Mouse (Mus musculus) layer of hippocampus, adult 9-11 months (tissue): ENCODE data around the gene Rab31.

Experiments used
- DNase-seq: peaks from one replicate; pipeline ENCODE4 v3.0.0; 2022

Gene Rab31

DNA sequence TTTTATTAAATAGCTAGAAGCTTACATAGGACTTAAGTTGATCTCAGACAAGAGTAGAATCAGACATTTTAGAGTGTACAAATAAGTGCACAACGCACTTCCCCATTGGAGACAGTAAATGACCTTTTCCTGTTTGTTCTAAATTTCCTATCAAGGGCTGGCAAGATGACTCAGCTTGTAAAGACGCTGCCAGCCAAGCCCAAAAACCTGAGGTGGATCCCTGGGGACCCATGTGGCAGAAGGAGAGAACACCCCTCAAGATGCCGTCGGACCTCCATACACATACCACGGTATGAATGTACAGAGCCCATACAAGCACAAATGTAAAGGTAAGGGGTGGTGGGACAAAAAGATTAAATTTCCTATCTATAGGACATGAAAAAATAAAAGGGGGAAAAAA is 35.4 kb downstream of the Rab31 start:
- no peak for DNase-seq

DNA sequence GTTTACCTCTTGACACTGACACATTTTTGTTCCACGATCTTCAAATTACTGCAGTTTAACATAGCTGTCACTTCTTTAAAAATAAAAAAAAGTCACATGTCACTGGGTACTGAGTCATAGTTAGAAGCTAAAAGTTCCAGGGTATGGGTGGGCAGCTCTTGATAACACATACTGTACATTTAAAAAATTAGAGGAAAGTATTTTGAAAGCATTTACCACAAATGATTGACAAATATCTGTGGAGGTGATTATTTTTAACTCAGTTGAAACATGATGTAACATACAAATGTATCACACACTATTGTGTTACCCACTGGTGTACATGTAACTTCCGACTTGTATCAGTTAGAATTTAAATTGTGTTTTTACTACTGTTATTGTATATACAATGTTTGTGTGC is 37.5 kb downstream of the Rab31 start:
- DNase-seq = no peak

DNA sequence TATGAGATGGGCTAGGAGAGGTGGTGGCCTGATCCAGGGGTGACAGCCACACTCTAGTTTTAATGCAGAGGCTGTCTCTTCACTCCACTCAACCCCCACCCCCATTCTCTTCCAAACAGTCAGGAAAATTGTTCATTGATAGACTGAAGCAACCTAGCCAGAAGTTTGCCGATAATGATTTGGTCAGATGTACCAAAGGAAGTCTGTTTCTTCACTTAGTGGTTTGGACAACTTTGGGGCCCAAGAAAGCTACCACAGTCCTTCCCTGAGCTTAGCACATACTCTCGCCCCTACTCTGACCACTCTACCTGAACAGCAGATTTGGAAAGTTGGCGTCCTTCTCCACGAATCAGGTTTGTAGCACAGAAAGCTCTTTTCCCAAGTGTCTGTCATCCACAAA is 39.9 kb downstream of the Rab31 start:
- DNase-seq = no peak

DNA sequence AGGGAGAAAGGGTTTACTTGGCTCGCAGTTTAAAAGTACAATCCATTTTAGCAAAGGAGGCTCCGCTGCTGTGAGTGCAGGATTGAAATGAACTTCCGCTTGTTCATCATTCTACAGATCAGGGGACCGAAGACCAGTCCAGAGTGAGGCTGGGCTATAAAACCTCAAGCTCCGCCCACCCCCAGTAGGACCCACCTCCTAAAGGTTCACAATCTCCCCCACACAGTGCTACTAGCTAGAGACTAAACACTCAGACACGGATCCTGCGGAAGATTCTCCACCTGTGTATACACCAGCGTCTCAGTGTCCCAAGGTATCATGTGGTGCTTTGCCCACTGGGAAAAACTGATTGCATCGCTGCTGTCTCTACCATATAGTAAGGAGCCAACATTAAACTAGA is 40.8 kb downstream of the Rab31 start:
- DNase-seq = no peak

DNA sequence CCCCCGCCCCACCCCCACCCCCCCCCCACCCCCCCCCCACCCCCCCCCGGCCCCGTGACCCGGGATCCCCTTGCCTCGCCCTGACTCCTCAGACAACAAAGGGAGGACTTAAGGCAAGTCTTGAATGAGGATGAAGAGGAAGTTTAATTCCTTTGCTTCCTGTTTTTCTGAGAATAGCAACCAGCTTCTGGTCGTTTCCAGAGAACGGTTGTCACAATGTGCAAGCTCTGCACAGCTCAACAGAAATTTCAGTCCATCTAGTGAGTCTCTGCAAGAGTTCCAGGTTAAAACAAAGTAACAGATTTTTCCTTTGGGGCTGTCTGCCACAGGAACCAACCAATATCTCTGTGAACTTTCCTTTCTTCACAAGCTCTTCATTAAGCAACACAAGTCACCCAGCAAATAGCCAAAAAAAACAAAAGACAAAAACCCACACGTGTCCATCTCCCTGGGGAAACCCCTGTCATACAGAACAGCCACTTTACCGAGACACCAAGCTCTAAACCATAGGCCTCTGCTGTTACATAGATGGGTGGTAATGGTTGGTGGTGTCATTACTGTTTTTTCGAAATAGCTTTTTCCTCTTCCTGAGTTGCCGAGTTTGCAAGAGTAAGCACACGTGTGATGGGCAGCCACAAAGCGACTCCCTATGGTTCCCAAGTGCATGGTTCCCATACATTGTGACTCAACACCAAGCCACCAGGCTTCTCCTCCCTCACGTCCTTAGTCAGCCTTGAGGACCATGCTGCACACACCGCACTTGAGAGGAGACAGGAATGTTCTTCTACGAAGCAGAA is 42.4 kb downstream of the Rab31 start:
- DNase-seq = no peak

DNA sequence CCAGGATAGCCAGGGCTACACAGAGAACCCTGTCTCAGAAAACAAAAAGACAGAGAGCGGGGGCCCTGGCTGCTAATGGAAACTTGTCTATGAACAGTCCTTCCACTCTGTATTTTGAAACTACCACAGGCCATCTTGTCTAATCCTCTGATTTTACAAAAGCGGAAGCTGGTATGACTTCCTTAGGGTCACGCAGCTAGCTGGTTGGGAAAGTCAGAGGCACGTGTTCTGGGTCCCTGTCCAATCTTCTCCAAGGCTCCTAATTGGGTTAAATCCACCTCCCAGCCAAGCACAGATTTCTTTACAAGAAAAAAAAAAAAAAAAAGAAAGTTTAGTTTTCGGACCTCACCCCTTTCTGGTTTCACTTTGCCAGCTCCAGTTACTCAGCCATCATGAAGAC is 45.8 kb downstream of the Rab31 start:
- no peak for DNase-seq

DNA sequence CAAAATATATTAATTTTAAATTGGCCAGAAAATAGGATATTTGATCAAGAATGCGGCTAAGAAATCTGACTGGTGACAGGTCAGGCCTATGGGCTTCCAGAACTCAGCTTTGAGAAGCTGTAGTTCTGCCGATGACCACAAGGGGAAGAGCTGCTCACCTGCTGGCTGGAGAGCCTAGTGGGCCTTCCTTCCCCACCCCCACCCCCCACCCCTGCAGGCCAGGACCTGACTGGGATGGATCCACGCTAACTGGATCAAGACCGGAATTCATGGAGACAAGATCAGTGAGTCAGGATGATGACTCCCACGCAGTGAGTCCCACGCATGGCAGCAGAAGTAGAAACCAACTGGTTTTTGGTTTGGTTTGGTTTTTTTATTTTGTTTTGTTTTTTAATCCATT is 46.3 kb downstream of the Rab31 start:
- no peak for DNase-seq

DNA sequence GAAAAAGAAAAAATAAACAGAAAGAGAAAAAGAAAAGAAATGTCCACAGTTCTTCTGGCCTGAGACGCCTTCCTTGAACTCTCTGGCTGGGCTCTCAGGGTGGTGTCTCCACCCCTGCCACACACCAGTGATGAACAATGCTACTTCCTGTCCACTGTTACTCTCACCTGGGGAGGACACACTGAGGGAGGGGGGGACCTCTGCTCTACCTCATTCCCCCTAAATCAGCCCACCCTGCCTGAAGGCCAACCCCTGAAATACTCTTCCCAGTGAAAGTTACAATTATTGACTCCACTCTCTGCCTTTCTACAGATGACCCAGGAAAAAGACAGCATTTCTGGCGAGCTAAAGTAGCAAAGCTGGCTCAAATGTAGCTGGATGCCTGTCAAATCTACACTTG is 46.7 kb downstream of the Rab31 start:
- DNase-seq = no peak

DNA sequence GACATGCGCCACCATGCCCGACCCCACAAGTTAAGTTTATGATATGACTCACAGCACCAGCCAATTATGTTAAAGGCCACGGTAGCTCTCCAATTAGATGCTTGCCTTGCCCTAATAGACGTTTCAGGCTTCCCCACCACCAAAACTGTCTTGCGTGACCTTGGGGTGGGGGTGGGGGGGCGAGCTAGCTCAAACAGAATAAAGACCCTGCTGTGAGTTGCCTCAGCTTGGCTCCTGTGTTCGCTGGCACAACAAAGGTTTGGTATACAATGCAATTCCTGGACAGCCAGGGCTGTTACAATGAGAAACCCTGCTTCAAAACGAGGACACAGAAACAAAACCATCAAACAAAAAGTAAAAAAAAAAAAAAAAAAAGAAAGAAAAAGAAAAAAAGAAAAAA is 47.2 kb downstream of the Rab31 start:
- no peak for DNase-seq

DNA sequence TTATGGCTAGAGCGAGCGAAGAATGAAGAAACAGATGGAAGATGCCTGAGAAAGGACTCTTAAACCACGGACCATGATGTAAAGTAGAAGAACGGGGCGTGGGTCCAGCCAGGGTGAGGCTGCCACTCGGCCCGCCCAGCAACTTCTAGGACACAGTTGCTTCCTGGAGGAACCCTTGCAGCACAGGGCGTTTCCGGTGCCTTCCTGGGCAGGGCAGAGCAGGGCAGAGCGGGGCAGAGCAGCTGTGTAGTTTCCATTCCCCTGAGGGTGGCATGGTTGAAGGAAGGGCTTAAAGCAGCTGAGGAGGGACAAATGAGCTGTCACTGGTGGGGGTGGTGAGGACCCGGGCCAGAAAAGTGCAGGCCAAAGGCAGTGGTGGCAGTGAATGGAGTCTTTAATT is 48.3 kb downstream of the Rab31 start:
- peak; percentile 53 for DNase-seq

DNA sequence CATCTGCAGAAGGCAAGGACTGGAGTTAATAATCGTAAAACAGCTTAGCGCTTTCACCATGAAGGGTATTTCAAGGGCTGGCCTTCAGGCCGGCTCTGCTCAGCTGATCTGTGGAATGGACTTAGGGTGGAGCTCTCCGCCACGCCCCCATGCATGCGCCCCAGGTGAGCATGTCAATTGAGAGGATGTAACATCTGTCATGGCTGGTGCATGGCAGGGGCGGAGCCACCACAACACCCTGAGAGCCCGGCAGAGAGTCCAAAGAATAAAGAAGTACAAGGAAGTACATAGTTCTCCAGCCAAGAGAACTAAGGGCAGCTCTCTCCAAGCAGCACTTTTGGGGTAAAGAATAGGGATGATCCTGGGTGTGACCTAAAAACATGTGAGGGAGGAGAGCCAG is 48.9 kb downstream of the Rab31 start:
- DNase-seq = no peak

DNA sequence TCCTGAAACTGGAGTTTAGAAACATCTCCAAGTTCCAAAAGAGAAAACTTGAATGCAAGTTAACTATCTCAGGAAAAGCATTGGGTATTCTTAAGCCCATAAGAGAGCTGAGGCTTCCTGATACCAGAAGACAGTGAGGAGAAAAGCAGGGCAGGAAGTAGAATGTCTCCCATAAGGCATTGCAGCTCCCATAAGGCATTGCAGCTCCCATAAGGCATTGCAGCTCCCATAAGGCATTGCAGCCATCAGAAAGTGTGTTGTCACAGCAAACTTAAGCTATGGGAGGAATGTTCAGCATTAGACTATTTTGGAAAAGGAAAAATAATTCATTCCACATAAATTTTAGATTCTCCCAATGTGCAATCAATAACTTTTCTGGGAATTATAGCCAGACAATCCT is 51.2 kb downstream of the Rab31 start:
- no peak for DNase-seq

DNA sequence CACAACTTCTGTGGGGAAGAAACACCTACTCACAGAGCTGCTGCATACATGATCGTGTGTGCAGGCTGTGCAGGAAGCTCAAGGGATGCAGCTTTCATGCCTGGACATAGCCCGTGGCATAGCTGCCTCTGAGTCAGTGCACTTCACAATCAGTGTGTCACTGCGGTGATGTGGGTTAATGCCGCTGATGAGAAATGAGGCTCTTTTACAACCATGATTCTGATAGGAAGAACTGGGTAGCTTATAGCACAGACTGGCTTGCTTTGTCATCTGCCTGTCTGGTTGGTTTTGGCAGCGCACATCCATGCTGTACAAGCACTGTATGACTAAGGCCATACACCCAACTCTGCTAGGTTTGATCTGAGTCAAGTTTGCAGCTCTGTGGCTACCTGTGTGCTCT is 52.7 kb downstream of the Rab31 start:
- no peak for DNase-seq

DNA sequence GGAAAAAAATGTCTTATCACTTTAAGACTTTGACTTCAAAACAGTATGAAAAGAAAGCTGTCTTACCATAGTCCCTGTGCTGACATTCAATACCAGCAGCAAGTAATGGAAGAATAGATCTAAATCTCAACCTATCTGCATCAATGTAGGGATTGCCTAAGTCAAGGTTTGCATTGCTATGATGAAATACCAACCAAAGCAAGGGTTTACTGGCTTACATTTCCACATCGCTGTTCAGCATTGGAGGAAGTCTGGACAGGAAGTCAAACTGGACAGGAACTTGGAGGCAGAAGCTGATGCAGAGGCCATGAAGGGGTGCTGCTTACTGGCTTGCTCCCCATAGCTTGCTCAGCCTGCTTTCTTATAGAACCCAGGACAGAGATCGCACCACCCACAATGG is 54.0 kb downstream of the Rab31 start:
- DNase-seq = no peak

DNA sequence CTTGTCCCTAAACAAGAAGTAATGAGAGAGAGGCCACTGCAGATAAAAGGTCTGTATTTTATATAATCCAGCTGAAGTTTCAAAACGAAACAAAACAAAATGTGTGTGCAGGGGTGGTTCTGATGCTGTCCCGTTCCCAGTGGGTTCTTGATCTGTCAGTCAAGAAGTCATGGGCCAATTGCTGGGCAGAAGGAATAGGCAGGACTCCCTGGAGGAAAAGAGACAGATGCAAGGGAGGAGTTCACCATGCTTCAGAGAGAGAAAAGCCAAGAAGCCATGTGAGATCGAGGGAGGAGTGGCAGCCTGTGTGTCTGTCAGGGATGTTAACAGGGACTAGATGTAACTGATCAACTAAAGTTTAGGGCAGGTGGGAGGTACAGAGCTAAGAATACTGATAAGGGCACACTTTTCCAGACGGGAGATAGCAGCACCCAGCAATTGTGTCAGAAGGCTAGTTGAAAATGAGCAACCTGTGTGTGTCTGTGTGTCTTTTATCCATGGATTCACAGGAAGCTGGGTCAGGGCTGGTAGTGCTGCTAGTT is 54.8 kb downstream of the Rab31 start:
- no peak for DNase-seq

DNA sequence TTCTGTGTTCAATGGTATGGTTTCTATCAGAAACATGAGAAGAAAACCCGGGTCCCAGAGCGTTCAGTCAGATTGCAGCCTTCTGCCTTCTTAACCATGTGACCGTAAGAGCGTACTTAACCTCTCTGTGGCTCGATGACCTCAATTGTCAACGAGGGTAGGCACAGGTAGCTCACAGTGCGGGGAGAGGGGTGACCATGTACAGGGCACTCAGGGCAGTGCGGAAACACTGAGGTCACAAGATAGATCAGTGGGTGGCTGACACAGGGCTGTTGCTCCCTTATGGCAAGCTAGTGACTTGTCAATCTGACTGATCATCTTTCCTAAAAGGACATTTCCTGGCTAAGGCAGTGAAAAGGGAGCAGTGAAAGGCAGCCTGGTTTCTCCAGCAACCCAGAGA is 58.5 kb downstream of the Rab31 start:
- DNase-seq = no peak

DNA sequence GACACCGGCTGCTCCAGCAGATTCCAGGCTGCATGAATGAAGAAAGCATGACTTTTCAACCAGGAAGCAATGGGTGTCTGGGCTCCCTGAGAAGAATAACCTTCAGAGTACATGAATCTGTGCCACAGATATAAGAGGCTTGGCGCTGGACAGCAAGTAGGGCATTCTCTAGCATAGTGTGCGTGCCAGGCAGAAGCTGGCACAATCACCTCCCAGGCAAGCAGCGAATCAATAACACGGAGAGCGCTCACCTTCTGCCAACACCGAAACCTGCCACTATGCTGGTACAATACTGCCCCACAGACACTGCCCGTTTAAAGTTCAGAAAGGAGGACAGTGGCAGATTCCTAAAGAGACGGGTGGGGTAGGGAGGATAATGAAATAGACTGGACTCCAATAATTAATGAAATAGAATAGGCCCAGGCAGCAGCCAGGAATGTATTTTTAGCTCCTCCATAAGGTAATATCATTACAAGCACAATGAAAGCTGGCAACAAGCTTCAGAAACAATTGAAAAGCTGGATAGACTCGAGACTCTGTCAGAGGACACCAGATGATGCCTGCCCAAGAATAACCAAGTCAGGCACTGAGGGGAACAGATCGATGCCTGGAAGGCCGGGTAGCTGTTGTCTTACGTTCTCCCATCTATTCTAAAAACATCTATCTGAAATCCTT is 59.6 kb downstream of the Rab31 start:
- DNase-seq = no peak

DNA sequence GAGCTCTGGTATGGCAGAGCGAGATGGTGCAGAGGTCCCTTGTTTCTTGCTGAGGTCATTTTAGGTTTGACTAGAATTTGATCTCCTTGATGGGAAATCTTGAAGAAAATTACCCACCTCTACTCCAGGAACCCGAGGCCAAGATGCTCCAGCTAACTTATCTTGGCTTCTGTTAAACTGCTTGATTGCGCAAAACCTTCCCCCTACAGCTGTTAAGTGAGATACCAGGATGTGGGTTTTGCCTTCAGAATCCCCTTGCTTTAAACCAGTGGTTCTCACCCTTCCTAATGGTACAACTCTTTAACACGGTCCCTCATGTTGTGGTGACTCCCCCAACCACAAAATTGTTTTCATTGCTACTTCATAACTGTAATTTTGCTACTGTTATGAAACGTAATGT is 60.8 kb downstream of the Rab31 start:
- no peak for DNase-seq

DNA sequence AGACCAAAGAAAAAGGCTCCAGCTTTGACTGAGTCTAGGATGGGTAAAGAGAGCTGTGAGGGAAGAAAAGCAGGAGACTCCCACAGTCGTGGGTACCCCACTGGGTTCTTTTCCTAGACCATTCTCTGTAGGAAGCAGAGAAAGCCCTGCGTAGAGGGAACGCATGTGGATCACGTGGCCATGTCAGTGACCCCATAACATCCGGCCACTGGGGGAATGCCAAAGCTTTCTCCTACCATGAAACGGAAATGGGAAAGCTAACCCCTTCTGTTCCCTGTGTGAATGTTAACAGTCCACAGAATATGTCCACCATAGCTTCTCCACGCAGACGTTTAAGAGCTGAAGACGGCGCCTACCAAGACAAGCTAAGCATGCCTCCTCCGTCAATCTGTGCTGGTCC is 62.0 kb downstream of the Rab31 start:
- DNase-seq = no peak

DNA sequence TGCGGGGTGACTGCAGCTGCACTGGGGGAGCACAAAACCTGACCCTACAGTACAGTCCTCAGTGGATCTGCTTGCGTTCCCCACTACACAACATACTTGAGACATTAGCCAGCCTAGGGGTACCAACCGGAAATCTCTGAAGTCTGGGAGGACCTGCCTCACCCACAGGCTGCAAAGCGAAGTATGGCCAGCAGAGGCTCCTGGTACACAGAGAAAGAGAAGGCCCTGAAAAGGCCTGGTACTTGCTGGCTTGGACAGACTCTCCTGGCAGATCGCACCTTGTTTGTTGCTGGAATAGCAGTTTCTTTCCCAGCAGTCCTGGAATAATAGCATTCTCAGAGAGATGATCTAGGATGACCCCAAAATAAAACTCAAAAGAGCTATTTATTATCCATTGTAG is 66.3 kb downstream of the Rab31 start:
- peak; percentile 63 for DNase-seq

DNA sequence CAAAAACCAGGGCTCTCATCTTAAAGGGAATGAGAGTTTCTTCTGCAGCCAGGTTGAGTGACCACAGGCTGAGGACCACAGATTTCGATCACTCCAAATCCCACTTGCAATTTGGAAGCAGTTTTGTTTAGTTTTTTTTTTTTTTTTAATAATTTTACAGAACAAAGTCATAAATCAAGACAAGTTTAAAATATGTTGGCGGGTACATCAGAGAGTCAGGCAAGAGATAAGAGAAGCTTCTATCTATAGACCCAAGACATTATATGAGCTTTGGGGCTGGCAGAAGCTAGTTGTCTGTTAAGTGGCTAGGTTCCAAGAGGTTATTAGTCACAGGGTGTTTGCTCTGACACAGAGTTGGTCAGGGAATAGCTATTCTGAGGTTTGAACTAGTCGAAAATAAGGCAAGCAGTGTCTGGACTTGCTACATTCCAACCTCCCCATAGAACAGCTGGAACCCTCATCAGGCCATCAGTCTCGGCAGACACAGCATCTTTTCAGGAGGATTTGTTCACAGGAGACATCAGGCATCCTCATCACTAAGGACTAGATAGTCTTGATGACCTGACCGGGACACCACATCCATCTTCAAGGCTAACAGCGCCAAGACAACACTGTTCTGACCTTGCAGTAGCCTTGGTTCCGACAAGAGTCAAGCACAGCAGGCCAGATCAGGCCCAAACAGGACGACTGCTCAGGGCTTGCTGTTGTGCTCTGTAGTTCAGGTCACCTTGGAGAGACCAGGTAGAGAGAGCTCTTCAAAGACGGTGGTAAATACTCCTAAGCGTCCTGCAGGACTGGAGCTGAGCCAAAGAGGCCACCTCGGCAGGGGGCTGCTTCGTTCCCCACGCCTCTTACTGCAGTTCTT is 68.8 kb downstream of the Rab31 start:
- no peak for DNase-seq

DNA sequence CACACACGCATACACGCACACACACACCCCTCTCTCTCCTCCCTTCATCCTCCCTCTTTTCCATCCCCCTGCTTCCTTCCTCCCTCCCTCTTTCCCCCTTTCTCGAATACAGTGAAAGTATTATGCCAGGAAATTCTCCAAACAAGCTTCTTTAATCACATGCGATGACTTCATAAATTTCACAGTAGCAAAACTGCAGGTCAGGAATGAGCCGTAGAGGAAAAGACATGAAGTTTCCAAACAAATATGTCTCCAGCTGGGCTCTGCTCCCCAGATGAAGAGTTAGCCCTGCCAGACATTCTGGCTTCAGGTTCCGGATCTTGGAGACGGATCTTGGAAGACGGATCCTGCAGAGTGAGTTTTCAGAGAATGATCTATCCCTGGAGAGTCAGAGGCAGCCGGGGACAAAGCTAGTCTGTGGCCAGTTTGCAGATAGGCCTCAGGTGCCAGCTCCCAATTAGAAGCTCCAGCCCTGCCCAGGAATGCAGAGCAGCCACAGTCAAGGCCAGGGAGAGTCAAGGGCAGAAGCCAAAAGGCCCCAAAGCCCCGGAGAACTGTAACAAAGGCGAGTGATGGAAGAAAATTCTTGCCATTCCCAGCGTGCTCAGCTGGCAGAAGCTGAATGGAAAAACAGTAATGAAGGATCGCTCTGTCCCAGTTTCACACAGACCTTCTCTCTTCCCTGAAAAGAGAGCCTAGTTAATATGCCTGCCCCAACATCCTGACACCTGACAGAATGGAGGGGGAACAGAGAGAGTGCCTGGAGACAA is 70.6 kb downstream of the Rab31 start:
- DNase-seq = peak; percentile 79

DNA sequence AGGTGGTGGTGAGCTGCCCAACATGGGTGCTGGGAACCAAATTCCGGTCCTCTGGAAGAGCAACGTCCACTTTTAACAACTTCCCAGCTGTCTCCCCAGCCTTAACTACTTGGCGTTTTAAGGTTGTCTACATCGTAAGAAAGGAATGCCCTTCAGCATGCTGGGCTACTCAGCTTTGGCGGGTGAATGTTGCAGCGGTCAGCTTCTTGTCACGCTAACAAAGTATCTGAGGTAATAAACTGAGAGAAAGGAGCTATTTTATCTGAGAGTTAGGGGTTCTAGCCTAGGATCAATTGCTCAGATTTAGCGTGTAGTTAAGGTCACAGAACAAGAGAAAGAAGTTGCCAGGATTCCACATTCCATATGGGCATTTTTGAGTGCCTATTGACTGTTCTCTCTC is 71.2 kb downstream of the Rab31 start:
- no peak for DNase-seq
